8 mouse cellular contexts compared by ENCODE assay signal in genomic region chr16:93815856-93816736, GRCm38 (mm10). TPM values are rescaled to one million over a fixed set of nuclear protein-coding genes. Genes with fewer than 3 reads are reported as not detected.
DNase-seq lines count a peak whose midpoint lies in the region; ATAC-seq and TF ChIP-seq lines count a peak whose summit lies in the region.

No protein-coding gene starts in this region.

- peaks cover 14% of the 10 kb centered on the region for H3K9me3 ChIP-seq in CH12.LX (replicated peaks; ENCODE audit: low read length)
- H3K9me3 ChIP-seq in heart, embryonic 10.5 days, result peaks cover 8% of the 10 kb centered on the region
- H3K9me3 ChIP-seq in kidney, embryonic 15.5 days (replicated peaks), result peaks cover 10% of the 10 kb centered on the region
- peaks cover 7% of the 10 kb centered on the region for H3K9me3 ChIP-seq in lung, embryonic 16.5 days (ENCODE audit: control insufficient read depth, low read length)

- DNase-seq in A20 (ENCODE audit: low read depth, low spot score), result peak; percentile 95
- peak; percentile 99 for DNase-seq in CH12.LX (ENCODE audit: extremely low read depth)
- DNase-seq in c-Kit-positive CD71-positive TER-119-negative erythroid progenitor cells, embryonic 14.5 days (ENCODE audit: low read depth), result peak; percentile 70
- DNase-seq in heart, embryonic 10.5 days (ENCODE audit: low spot score), result no peak
- peak; percentile 95 for DNase-seq in spleen, postnatal 36 days (ENCODE audit: low spot score in 2 of 2)
- no peak for DNase-seq in embryo, embryonic 9.5 days (ENCODE audit: extremely low spot score)

- H3K36me3 ChIP-seq in CH12.LX (replicated peaks in 1 of 2; ENCODE audit: control insufficient read depth in 1 of 2, insufficient read depth in 1 of 2, low read length in 1 of 2), result peaks cover 0 to 3% of the 10 kb centered on the region in 2 experiments
- peaks cover 12% of the 10 kb centered on the region for H3K36me3 ChIP-seq in heart, embryonic 10.5 days
- H3K36me3 ChIP-seq in kidney, embryonic 15.5 days, result peaks cover 15% of the 10 kb centered on the region
- peaks cover 13% of the 10 kb centered on the region for H3K36me3 ChIP-seq in lung, embryonic 16.5 days (ENCODE audit: control insufficient read depth, insufficient read depth, low read length)

- WGBS in heart, embryonic 10.5 days, result 54% methylated on average over 20 of the region's 20 CpGs
- 47% methylated on average over 20 of the region's 20 CpGs for whole genome bisulfite sequencing in kidney, embryonic 15.5 days
- WGBS in lung, embryonic 16.5 days, result 38% methylated on average over 20 of the region's 20 CpGs

- H3K4me2 ChIP-seq in CH12.LX (ENCODE audit: insufficient read depth, low read depth, poor library complexity, severe bottlenecking), result peak overlapping the region; percentile 65
- peak overlapping the region; percentile 31 for H3K4me2 ChIP-seq in kidney, embryonic 15.5 days
- peak overlapping the region; percentile 42 for H3K4me2 ChIP-seq in lung, embryonic 16.5 days (ENCODE audit: low read depth, low read length)

- peak; percentile 14 for TF ChIP-seq RAD21 in CH12.LX (IDR thresholded peaks at IDR 0.05; ENCODE audit: low read depth, low read length)

- no peak for TF ChIP-seq CTCF in CH12.LX (conservative IDR thresholded peaks at IDR 0.05 in 1 of 2, IDR thresholded peaks at IDR 0.05 in 1 of 2; ENCODE audit: low read depth in 2 of 2, low read length in 2 of 2)

- TF ChIP-seq EP300 in CH12.LX (IDR thresholded peaks at IDR 0.05; ENCODE audit: low read length), result peak; percentile 96

- peaks cover 16 to 38% of the 10 kb centered on the region in 2 experiments for H3K4me1 ChIP-seq in CH12.LX (ENCODE audit: control insufficient read depth in 1 of 2, insufficient read depth in 2 of 2)
- H3K4me1 ChIP-seq in heart, embryonic 10.5 days, result peaks cover 12% of the 10 kb centered on the region
- peaks cover 32% of the 10 kb centered on the region for H3K4me1 ChIP-seq in kidney, embryonic 15.5 days
- H3K4me1 ChIP-seq in lung, embryonic 16.5 days (replicated peaks; ENCODE audit: control insufficient read depth, insufficient read depth, low read length), result peaks cover 13% of the 10 kb centered on the region

- peak overlapping the region; percentile 97 for H3K27ac ChIP-seq in CH12.LX (ENCODE audit: insufficient read depth, low read depth)
- H3K27ac ChIP-seq in heart, embryonic 10.5 days, result peak overlapping the region; percentile 56; the same call in 1 of the 2 replicates
- H3K27ac ChIP-seq in kidney, embryonic 15.5 days, result peak overlapping the region; percentile 85
- peak overlapping the region; percentile 95 for H3K27ac ChIP-seq in lung, embryonic 16.5 days (ENCODE audit: low read length)

- peak overlapping the region; percentile 72 for H3K9ac ChIP-seq in CH12.LX (ENCODE audit: insufficient read depth, low read depth)
- no peak overlapping the region for H3K9ac ChIP-seq in kidney, embryonic 15.5 days
- H3K9ac ChIP-seq in lung, embryonic 16.5 days (ENCODE audit: low read length), result peak overlapping the region; percentile 59

- no peaks in the 10 kb centered on the region for H3K79me2 ChIP-seq in CH12.LX (replicated peaks; ENCODE audit: control insufficient read depth, extremely low read depth, insufficient read depth, poor library complexity, severe bottlenecking)

- no peaks in the 10 kb centered on the region for H3K27me3 ChIP-seq in CH12.LX (replicated peaks)
- H3K27me3 ChIP-seq in heart, embryonic 10.5 days (ENCODE audit: insufficient read depth, poor library complexity, severe bottlenecking), result 0 out of 2 replicates have a peak, but pooled peaks cover 6% of the 10 kb centered on the region
- H3K27me3 ChIP-seq in kidney, embryonic 15.5 days, result no peaks in the 10 kb centered on the region
- no peaks in the 10 kb centered on the region for H3K27me3 ChIP-seq in lung, embryonic 16.5 days (ENCODE audit: control insufficient read depth, insufficient read depth, low read depth, low read length)

- dilution Hi-C loops in CH12.LX (cut with MboI; ENCODE audit: extremely low pct_ligation_motif_present, extremely low pct_unique_long_range_greater_than_20kb, low sequenced_read_pairs), result no loop called here

- H3K4me3 ChIP-seq in CH12.LX (replicated peaks in 1 of 3; ENCODE audit: low read depth in 2 of 3, low read length in 2 of 3, poor library complexity in 1 of 3), result peak overlapping the region; percentile 29 to 45 (median 38)
- H3K4me3 ChIP-seq in heart, embryonic 10.5 days, result peak overlapping the region; percentile 16; the same call in 1 of the 2 replicates
- H3K4me3 ChIP-seq in kidney, embryonic 15.5 days (replicated peaks), result no peak overlapping the region
- H3K4me3 ChIP-seq in lung, embryonic 16.5 days (ENCODE audit: low read length), result peak overlapping the region; percentile 13; the same call in 1 of the 2 replicates

- peak; percentile 66; the same call in 1 of the 2 replicates for TF ChIP-seq POLR2A in CH12.LX (IDR thresholded peaks at IDR 0.05; ENCODE audit: low read depth, low read length)

- in situ Hi-C loops in CH12.LX (cut with MboI; ENCODE audit: low pct_ligation_motif_present, low pct_unique_long_range_greater_than_20kb, low sequenced_read_pairs), result no loop called here

- ATAC-seq in kidney, embryonic 15.5 days (replicated peaks; ENCODE audit: low FRiP score), result peak; percentile 63; the same call in 1 of the 2 replicates
- peak; percentile 86 for ATAC-seq in lung, embryonic 16.5 days (ENCODE audit: low read depth)

TF ChIP-seq in CH12.LX, 34 proteins besides CTCF, POLR2A, EP300 and RAD21:
- TF ChIP-seq NRF1 (IDR thresholded peaks at IDR 0.05; ENCODE audit: low read depth, low read length) (no peak; the same call in 1 of the 2 replicates), POLR2AphosphoS2 (IDR thresholded peaks at IDR 0.05; ENCODE audit: low read depth, low read length) (peak; percentile 82; the same call in 1 of the 2 replicates), SIN3A (IDR thresholded peaks at IDR 0.05; ENCODE audit: low read length) (peak; percentile 88), IRF4 (IDR thresholded peaks at IDR 0.05; ENCODE audit: low read depth, low read length) (peak; percentile 100), UBTF (IDR thresholded peaks at IDR 0.05; ENCODE audit: low read depth, low read length) (peak; percentile 25; the same call in 1 of the 2 replicates), ZMIZ1 (IDR thresholded peaks at IDR 0.05; ENCODE audit: low read depth, low read length) (peak; percentile 80; the same call in 1 of the 2 replicates), MXI1 (IDR thresholded peaks at IDR 0.05; ENCODE audit: low read depth, low read length) (peak; percentile 55; the same call in 1 of the 2 replicates), MAZ (IDR thresholded peaks at IDR 0.05; ENCODE audit: low read depth, low read length) (peak; percentile 82; the same call in 1 of the 2 replicates), JUND (conservative IDR thresholded peaks at IDR 0.05; ENCODE audit: low read depth, low read length) (no peak), TCF12 (IDR thresholded peaks at IDR 0.05; ENCODE audit: low read depth, low read length) (peak; percentile 89), NELFE (IDR thresholded peaks at IDR 0.05; ENCODE audit: low read depth, low read length) (0 out of 2 replicates have a peak, but pooled peaks have one; percentile 34), BHLHE40 (IDR thresholded peaks at IDR 0.05; ENCODE audit: low read depth, low read length) (peak; percentile 84), USF1 (IDR thresholded peaks at IDR 0.05; ENCODE audit: low read depth, low read length) (no peak), MYC (IDR thresholded peaks at IDR 0.05; ENCODE audit: low read depth, low read length) (no peak; the same call in 1 of the 2 replicates), KAT2A (IDR thresholded peaks at IDR 0.05; ENCODE audit: insufficient replicate concordance, low read length) (0 out of 2 replicates have a peak, but pooled peaks have one; percentile 9), ZC3H11A (IDR thresholded peaks at IDR 0.05; ENCODE audit: low read depth, low read length) (no peak), MEF2A (IDR thresholded peaks at IDR 0.05; ENCODE audit: borderline replicate concordance, low read depth, low read length) (peak; percentile 89), SMC3 (IDR thresholded peaks at IDR 0.05; ENCODE audit: low read depth, low read length) (no peak; the same call in 1 of the 2 replicates), CHD2 (IDR thresholded peaks at IDR 0.05; ENCODE audit: low read length) (no peak; the same call in 1 of the 2 replicates), RCOR1 (conservative IDR thresholded peaks at IDR 0.05; ENCODE audit: low read depth, low read length) (no peak), MAX (IDR thresholded peaks at IDR 0.05; ENCODE audit: low read length) (peak; percentile 77), ZKSCAN1 (IDR thresholded peaks at IDR 0.05; ENCODE audit: borderline replicate concordance, low read depth, low read length) (no peak), USF2 (conservative IDR thresholded peaks at IDR 0.05; ENCODE audit: low read depth, low read length) (no peak), E2F4 (IDR thresholded peaks at IDR 0.05; ENCODE audit: insufficient replicate concordance, low read depth, low read length) (0 out of 2 replicates have a peak, but pooled peaks have one; percentile 23), CHD1 (IDR thresholded peaks at IDR 0.05; ENCODE audit: low read depth, low read length) (peak; percentile 73; the same call in 1 of the 2 replicates), MAFK (IDR thresholded peaks at IDR 0.05; ENCODE audit: insufficient replicate concordance, low read length) (peak; percentile 81), GABPA (IDR thresholded peaks at IDR 0.05; ENCODE audit: insufficient replicate concordance, low read depth, low read length) (no peak), TBP (conservative IDR thresholded peaks at IDR 0.05; ENCODE audit: low read depth, low read length) (peak; percentile 88; the same call in 1 of the 2 replicates), ZNF384 (IDR thresholded peaks at IDR 0.05; ENCODE audit: low read depth, low read length) (no peak), PAX5 (IDR thresholded peaks at IDR 0.05; ENCODE audit: low read length) (no peak), ELF1 (IDR thresholded peaks at IDR 0.05; ENCODE audit: low read depth, low read length) (peak; percentile 96), HCFC1 (IDR thresholded peaks at IDR 0.05; ENCODE audit: low read depth, low read length) (peak; percentile 71), ETS1 (conservative IDR thresholded peaks at IDR 0.05; ENCODE audit: low read depth, low read length) (peak; percentile 81)

RNA-seq across cellular contexts. Expression of gene Morc3, which starts 15.8 kb away (rescaled TPM):
- 25.4 and 25.5 TPM in 2 replicates for total RNA-seq in CH12.LX (2012; rRNA removed)
- 45.6 and 53.2 TPM in 2 replicates for total RNA-seq in CH12.LX (2014; rRNA removed)
- polyA plus RNA-seq in CH12.LX (2012; ENCODE audit: insufficient read length, low read depth), result 17.3 and 17.8 TPM in 2 replicates
- polyA plus RNA-seq in heart, embryonic 10.5 days (2016; fragmentation: Nextera tagmentation; extraction: Ambion mirVana), result 24.7 and 28.1 TPM in 2 replicates
- 33.1 and 33.8 TPM in 2 replicates for polyA plus RNA-seq in kidney, embryonic 15.5 days (2015; fragmentation: Nextera tagmentation; extraction: Ambion mirVana)
- polyA plus RNA-seq in lung, embryonic 16.5 days (2015; fragmentation: Nextera tagmentation; extraction: Ambion mirVana), result 34.8 and 35.5 TPM in 2 replicates

Comparison
In these comparisons a context has a peak if more than half of its experiments do, and no peak if none do; other contexts are left out.
1. DNase-seq: peak in A20 (single experiment), CH12.LX (single experiment), c-Kit-positive CD71-positive TER-119-negative erythroid progenitor cells, embryonic 14.5 days (single experiment) and spleen, postnatal 36 days (2 of 2); none in heart, embryonic 10.5 days (single experiment) and embryo, embryonic 9.5 days (single experiment).
2. Peak in every context shown above with its lines, with median percentiles within 50 percentile points of each other: H3K27ac ChIP-seq and H3K4me2 ChIP-seq.